In the genomic region with DNA sequence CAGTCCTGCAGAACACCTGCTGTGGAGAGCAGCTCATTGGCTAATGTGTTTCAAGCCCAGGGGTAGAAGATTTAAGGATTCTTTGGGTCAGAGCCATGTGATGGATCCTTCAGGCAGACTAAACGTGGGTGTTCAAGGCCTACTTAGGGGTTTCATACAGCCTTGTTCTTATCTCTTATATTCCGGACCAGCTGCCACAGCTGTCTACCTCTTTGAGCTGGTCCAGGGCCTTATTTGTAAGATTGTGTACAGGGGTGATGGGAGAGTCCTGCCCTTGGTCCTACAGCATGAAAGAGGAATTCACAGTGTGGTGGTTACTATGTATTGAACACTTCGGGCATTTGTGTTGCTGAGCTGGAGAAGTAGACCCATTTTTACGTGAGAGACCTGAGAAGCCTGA, we compare ENCODE assay signal across 1 mouse cellular context.
TF ChIP-seq lines count a peak whose summit lies in the region.

No protein-coding gene starts in this region.

TF ChIP-seq in MEL, 35 proteins besides CTCF, POLR2A, EP300 and RAD21:
- peak; percentile 46 for TF ChIP-seq TAL1 (IDR thresholded peaks at IDR 0.05; ENCODE audit: low read length)
- TF ChIP-seq GATA1 (IDR thresholded peaks at IDR 0.05; ENCODE audit: low read depth, low read length), result 0 out of 2 replicates have a peak, but pooled peaks have one; percentile 2
- TF ChIP-seq MAX (IDR thresholded peaks at IDR 0.05; ENCODE audit: low read length), result no peak
